Mouse (Mus musculus) heart, adult 8-10 months (tissue): Measurements from ENCODE around the gene Olfr689. TPM values are rescaled to one million over a fixed set of nuclear protein-coding genes. Genes with fewer than 3 reads are reported as not detected.
"Not testable (repeated sequence)": the region's sequence is repeated elsewhere in the genome, so short reads cannot be mapped to it uniquely, and the experiment has no call there.

Source experiments
- DNase-seq: peaks from one replicate; pipeline ENCODE4 v3.0.0; 2022; ENCODE audit warnings: low spot score
- total RNA-seq, 4 experiments: library from RNA; stranded (reverse); gene quantifications; 2 replicates each; pipeline ENCODE4 v1.2.4; 2022

Olfr689 gene
- total RNA-seq, result not detected

DNA sequence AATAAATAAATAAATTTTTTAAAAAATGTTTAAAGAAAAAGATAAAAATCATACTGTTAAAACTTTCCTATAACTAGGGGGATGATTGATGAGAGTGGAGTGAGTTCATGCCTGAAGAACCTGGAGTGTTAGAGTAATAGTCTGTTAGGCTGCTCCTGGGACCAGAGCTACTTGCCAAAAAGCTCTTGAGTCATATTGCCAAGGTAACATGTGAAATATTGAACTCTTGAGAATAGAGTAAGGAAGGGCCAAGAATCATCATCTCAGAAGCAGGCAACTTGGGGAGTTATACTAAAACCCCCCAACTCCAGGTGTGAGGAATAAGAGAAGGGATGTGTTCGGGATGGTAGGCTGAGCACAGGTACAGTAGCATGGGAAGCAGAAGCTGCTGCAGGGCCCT, at the start of gene Olfr689:
Gene Olfr689 (plus strand): TSS at position 301 of the 400 bp plus-strand sequence.
- DNase-seq, result no peak

DNA sequence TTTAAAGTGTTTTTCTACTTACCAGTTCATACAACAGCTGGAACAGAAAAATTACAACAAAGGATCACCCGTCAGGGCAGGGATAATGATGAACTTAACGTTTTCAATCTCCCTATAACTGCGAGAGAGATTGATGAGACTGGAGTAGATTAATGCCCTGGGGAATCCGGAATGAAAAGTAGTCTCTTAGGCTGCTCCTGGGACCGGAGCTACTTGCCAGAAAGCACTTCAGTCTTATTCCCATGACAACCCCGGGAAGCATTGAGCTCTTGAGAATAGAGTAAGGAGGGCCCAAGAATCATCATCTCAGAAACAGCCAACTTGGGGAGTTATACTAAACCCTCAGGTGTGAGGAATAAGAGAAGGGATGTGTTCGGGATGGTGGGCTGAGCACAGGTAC, 38.5 kb upstream of the Olfr689 start:
- DNase-seq, result no peak

GRCm38 (mm10) chr7:105287795-105288194, 23.2 kb upstream of the Olfr689 start, which contains the start of gene Olfr688:
TSS of gene Olfr688 (plus strand) at chr7:105288095.
- no peak for DNase-seq

DNA sequence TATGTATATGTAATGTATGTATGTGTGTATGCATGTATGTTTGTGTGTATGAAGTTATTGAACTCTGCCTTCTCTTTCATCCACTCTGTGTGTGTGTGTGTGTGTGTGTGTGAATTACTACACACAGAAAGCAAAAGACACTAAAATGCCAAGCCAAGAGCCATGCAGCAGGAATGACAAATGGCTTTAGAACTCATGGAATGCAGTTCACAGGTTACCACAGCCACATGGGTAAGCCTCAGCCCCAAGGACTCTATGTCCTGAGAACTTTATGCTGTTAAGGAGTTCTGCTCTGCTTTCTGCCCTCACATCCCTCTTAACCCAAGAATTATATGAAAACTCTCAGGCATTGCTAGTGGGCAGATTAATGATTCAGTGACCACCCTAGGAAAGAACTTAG, 20.9 kb upstream of the Olfr689 start:
- no peak for DNase-seq

- DNase-seq, result no peak
These were observed 14.3 kb downstream of the Olfr689 start for GRCm38 (mm10) chr7:105325302-105325701.

GRCm38 (mm10) chr7:105334004-105334403, 23.0 kb downstream of the Olfr689 start, which contains the start of gene Olfr690:
TSS of gene Olfr690 (minus strand) at chr7:105334104.
- DNase-seq, result no peak

- no peak for DNase-seq
These were observed 31.2 kb downstream of the Olfr689 start, which contains the start of gene Olfr691 for GRCm38 (mm10) chr7:105342170-105342569. TSS of gene Olfr691 (minus strand) at chr7:105342270.

DNA sequence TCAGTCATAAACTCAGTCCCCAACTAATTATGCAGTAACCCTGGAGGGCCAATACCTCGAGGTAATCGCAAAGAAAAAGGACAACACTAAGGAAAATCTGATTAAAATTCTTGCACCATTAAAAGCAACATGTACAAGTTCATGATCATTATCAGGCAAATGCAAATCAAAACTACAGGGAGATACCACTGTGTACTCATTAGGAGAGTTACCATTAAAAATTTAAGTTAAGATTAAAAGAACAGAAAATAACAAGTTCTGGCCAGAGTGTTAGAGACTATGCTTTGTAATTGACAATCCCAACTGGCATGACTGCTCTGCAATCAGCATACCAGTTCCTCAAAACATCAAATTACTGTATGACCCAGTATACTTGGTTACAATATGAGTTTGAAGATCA, 31.8 kb downstream of the Olfr689 start:
- DNase-seq, result no peak

DNA sequence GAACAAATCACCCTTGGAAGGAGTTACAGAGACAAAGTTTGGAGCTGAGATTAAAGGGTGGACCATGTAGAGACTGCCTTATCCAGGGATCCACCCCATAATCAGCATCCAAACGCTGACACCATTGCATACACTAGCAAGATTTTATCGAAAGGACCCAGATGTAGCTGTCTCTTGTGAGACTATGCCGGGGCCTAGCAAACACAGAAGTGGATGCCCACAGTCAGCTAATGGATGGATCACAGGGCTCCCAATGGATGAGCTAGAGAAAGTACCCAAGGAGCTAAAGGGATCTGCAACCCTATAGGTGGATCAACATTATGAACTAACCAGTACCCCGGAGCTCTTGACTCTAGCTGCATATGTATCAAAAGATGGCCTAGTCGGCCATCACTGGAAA, 45.1 kb downstream of the Olfr689 start:
- not testable (repeated sequence) for DNase-seq

DNA sequence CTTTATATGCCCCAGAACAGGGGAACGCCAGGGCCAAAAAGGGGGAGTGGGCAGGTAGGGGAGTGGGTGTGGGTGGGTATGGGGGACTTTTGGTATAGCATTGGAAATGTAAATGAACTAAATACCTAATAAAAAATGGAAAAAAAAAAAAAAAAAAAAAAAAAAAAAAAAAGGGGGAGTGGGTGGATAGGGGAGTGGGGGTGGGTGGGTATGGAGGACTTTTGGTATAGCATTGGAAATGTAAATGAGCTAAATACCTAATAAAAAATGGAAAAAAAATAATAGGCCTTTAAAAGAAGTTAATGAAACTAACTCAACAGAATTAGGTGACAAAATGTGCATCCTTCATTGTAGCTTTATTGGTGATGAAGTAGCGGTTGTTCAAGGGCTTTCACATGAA, 45.5 kb downstream of the Olfr689 start:
- not testable (repeated sequence) for DNase-seq

DNA sequence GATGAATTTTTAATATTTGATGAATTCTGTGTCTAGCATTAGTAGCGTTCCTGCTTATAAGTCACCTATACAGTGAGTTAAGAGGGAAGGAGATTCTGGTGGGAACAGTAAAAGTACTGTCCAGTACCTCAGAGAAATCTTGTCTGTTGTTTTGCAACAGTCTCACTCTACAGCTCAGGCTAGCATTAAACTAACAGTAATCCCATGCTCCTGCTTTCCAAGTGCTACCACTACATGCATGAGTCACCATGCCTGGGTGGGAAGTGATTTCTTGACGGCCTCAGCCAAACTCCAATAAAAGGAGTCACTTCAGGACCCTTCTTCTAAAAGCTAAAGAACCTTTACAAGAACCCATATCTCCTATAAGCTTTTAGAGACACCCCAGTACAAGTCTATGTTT, 50.7 kb downstream of the Olfr689 start:
- DNase-seq, result no peak

DNA sequence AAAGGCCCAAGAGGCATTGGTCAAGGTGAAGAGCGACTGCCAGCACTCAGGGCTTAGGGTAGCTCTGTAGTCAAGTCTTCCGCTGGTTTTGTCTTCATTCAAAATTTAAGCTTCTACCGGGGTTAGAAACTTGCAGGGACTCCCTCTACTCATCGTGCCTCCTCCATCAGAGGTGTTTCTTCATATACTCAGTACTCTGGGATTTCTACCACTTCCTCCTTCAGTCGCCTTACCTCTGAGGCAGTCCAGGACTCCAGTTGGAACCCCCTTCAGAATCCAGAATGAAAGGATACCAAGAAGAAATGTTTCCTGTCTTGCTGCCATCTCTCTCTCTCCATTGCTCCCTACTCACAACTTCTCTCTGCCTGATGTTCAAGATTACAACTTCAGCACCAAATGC, 56.3 kb downstream of the Olfr689 start:
- no peak for DNase-seq

GRCm38 (mm10) chr7:105367930-105368329, 57.0 kb downstream of the Olfr689 start, which contains the start of gene Olfr692:
TSS of gene Olfr692 (plus strand) at chr7:105368230.
- no peak for DNase-seq

- DNase-seq, result no peak
These were observed 57.6 kb downstream of the Olfr689 start for GRCm38 (mm10) chr7:105368521-105368920.

Other genes with a start within 250 kb of the Olfr689 start
- gene Olfr678, start 246.7 kb upstream of the Olfr689 start, total RNA-seq, result not detected
- not detected for gene Olfr679, start 230.0 kb upstream of the Olfr689 start, total RNA-seq
- gene Olfr680-ps1, start 218.3 kb upstream of the Olfr689 start, total RNA-seq, result not detected
- gene Olfr681, start 194.3 kb upstream of the Olfr689 start, total RNA-seq, result not detected
- not detected for gene Olfr683, start 164.2 kb upstream of the Olfr689 start, total RNA-seq
- not detected for gene Olfr684, start 147.5 kb upstream of the Olfr689 start, total RNA-seq
- not detected for gene Olfr685, start 125.2 kb upstream of the Olfr689 start, total RNA-seq
- gene Olfr686, start 103.7 kb upstream of the Olfr689 start, total RNA-seq, result not detected
- not detected for gene Olfr688, start 23.1 kb upstream of the Olfr689 start, total RNA-seq
- under 1 TPM in 1 of 4 experiments, not detected in 3; 0.12 TPM for gene Olfr690, start 22.9 kb downstream of the Olfr689 start, total RNA-seq
- gene Olfr691, start 31.1 kb downstream of the Olfr689 start, total RNA-seq, result not detected
- not detected for gene Olfr692, start 57.1 kb downstream of the Olfr689 start, total RNA-seq
- gene Gm5901, start 63.9 kb downstream of the Olfr689 start, total RNA-seq, result not detected
- gene Fam160a2, start 88.9 kb downstream of the Olfr689 start, total RNA-seq, result 10 to 100 TPM; 16.5 to 20.9 (median 18.3) TPM
- gene Cnga4, start 93.4 kb downstream of the Olfr689 start, total RNA-seq, result not detected
- not detected for gene Cckbr, start 114.6 kb downstream of the Olfr689 start, total RNA-seq
- gene Cavin3, start 171.1 kb downstream of the Olfr689 start, total RNA-seq, result 10 to 100 TPM; 15.1 to 19.7 (median 17.4) TPM
- gene Smpd1, start 243.2 kb downstream of the Olfr689 start, total RNA-seq, result 100 to 1,000 TPM; 168 to 182 (median 178) TPM